ENCODE assay signal across 8 mouse cellular contexts in the genomic region with DNA sequence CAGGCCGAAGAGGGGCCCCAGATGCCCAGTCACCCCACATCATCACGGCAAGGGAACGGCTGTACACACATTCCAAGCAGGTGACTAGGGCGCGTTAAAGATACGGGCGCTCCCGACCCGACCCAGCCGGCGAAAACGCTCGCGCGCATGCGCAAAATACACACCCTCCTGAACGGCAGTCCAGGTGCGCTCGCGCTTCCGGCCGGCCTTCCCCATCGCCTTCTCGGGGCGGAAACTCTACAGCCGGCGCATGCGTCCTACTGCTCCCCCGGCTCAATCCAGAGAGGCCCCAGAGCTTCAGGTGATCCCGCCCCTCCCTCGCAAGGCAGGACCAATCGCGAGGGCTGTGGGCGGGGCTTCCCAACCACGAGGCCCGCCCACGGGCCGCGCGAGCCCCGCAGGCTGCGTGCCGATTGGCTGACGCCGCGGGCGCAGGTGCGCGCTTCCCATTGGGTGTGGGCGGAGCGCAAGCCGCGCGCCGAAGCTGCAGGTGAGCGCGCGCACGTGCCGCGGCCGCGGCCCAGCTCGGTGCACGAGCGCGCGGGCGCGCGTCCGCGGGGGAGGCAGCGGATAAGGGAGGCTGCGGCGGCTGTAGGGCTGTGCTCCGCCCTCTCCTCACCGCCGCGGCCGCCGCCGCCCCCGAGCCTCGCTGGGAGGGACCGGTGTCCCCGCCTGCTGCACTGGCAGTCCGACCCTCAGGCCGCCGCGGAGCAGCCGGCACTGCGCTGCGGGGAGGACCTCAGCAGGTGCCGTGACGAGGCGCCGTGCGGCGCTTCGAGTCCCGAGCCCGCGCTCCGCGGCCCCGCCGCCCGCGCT. TPM values are rescaled to one million over a fixed set of nuclear protein-coding genes. Genes with fewer than 3 reads are reported as not detected.
DNase-seq lines count a peak whose midpoint lies in the region; ATAC-seq and TF ChIP-seq lines count a peak whose summit lies in the region.

A gene (plus strand): TSS at position 574 of the 816 bp plus-strand sequence.

- no peak for TF ChIP-seq CTCF in CH12.LX (conservative IDR thresholded peaks at IDR 0.05 in 1 of 2, IDR thresholded peaks at IDR 0.05 in 1 of 2; ENCODE audit: low read depth in 2 of 2, low read length in 2 of 2)

- under 1% methylated on average over 96 of the region's 110 CpGs for WGBS in forebrain, embryonic 11.5 days
- WGBS in heart, embryonic 16.5 days: under 1% methylated on average over 98 of the region's 110 CpGs
- WGBS in liver, embryonic 15.5 days (ENCODE audit: insufficient replicate concordance): under 1% methylated on average over 109 of the region's 110 CpGs
- under 1% methylated on average over 107 of the region's 110 CpGs for WGBS in neural tube, embryonic 12.5 days

- no peak for TF ChIP-seq EP300 in CH12.LX (IDR thresholded peaks at IDR 0.05; ENCODE audit: low read length)

- peak; percentile 68 for TF ChIP-seq POLR2A in CH12.LX (IDR thresholded peaks at IDR 0.05; ENCODE audit: low read depth, low read length)

- no peaks in the 10 kb centered on the region for H3K9me3 ChIP-seq in CH12.LX (replicated peaks; ENCODE audit: low read length)
- no peaks in the 10 kb centered on the region for H3K9me3 ChIP-seq in forebrain, embryonic 11.5 days (ENCODE audit: control insufficient read depth, low read length)
- no peaks in the 10 kb centered on the region for H3K9me3 ChIP-seq in heart, embryonic 16.5 days (replicated peaks; ENCODE audit: control insufficient read depth, low read length)
- H3K9me3 ChIP-seq in liver, embryonic 15.5 days (replicated peaks): no peaks in the 10 kb centered on the region
- no peaks in the 10 kb centered on the region for H3K9me3 ChIP-seq in neural tube, embryonic 12.5 days

- H3K4me3 ChIP-seq in CH12.LX (replicated peaks in 1 of 3; ENCODE audit: low read depth in 2 of 3, low read length in 2 of 3, poor library complexity in 1 of 3): peak within 1 kb of the TSS; percentile 41 to 72 (median 69)
- H3K4me3 ChIP-seq in forebrain, embryonic 11.5 days (ENCODE audit: low read depth, low read length): peak within 1 kb of the TSS; percentile 76
- peak within 1 kb of the TSS; percentile 82 for H3K4me3 ChIP-seq in heart, embryonic 16.5 days (ENCODE audit: low read length)
- peak within 1 kb of the TSS; percentile 72 for H3K4me3 ChIP-seq in liver, embryonic 15.5 days (replicated peaks)
- peak within 1 kb of the TSS; percentile 82 for H3K4me3 ChIP-seq in neural tube, embryonic 12.5 days

- no peaks in the 10 kb centered on the region for H3K79me2 ChIP-seq in CH12.LX (replicated peaks; ENCODE audit: control insufficient read depth, extremely low read depth, insufficient read depth, poor library complexity, severe bottlenecking)

- H3K9ac ChIP-seq in CH12.LX (ENCODE audit: insufficient read depth, low read depth): peak within 1 kb of the TSS; percentile 43; the same call in 1 of the 2 replicates
- peak within 1 kb of the TSS; percentile 70 for H3K9ac ChIP-seq in forebrain, embryonic 11.5 days (ENCODE audit: low read length)
- peak within 1 kb of the TSS; percentile 81 for H3K9ac ChIP-seq in heart, embryonic 16.5 days (ENCODE audit: low read length)
- peak within 1 kb of the TSS; percentile 70 for H3K9ac ChIP-seq in liver, embryonic 15.5 days
- peak within 1 kb of the TSS; percentile 87 for H3K9ac ChIP-seq in neural tube, embryonic 12.5 days

- dilution Hi-C loops in CH12.LX (cut with MboI; ENCODE audit: extremely low pct_ligation_motif_present, extremely low pct_unique_long_range_greater_than_20kb, low sequenced_read_pairs): no loop called here

- in situ Hi-C loops in CH12.LX (cut with MboI; ENCODE audit: low pct_ligation_motif_present, low pct_unique_long_range_greater_than_20kb, low sequenced_read_pairs): no loop called here

- no peak within 1 kb of the TSS for H3K27ac ChIP-seq in CH12.LX (ENCODE audit: insufficient read depth, low read depth)
- 0 out of 2 replicates have a peak within 1 kb of the TSS, but pooled peaks have one; percentile 21 for H3K27ac ChIP-seq in forebrain, embryonic 11.5 days (ENCODE audit: low read depth, low read length)
- H3K27ac ChIP-seq in heart, embryonic 16.5 days (ENCODE audit: low read length): peak within 1 kb of the TSS; percentile 86
- peak within 1 kb of the TSS; percentile 73 for H3K27ac ChIP-seq in liver, embryonic 15.5 days (replicated peaks)
- peak within 1 kb of the TSS; percentile 62 for H3K27ac ChIP-seq in neural tube, embryonic 12.5 days

- H3K36me3 ChIP-seq in CH12.LX (replicated peaks in 1 of 2; ENCODE audit: control insufficient read depth in 1 of 2, insufficient read depth in 1 of 2, low read length in 1 of 2): no peaks in the 10 kb centered on the region
- no peaks in the 10 kb centered on the region for H3K36me3 ChIP-seq in forebrain, embryonic 11.5 days (ENCODE audit: control insufficient read depth, insufficient read depth, low read length)
- no peaks in the 10 kb centered on the region for H3K36me3 ChIP-seq in heart, embryonic 16.5 days (ENCODE audit: control insufficient read depth, insufficient read depth)
- H3K36me3 ChIP-seq in liver, embryonic 15.5 days (replicated peaks): no peaks in the 10 kb centered on the region
- no peaks in the 10 kb centered on the region for H3K36me3 ChIP-seq in neural tube, embryonic 12.5 days

- DNase-seq in CH12.LX (ENCODE audit: extremely low read depth): peak; percentile 98
- peak; percentile 93 for DNase-seq in c-Kit-positive CD71-positive TER-119-negative erythroid progenitor cells, embryonic 14.5 days (ENCODE audit: low read depth)
- DNase-seq in forebrain, embryonic 11.5 days (ENCODE audit: low spot score): peak; percentile 99
- peak; percentile 97 for DNase-seq in kidney, postnatal 36 days
- peak; percentile 98 for DNase-seq in telencephalon, adult 2 months (ENCODE audit: low read depth, low spot score)

- TF ChIP-seq RAD21 in CH12.LX (IDR thresholded peaks at IDR 0.05; ENCODE audit: low read depth, low read length): no peak

- H3K4me2 ChIP-seq in CH12.LX (ENCODE audit: insufficient read depth, low read depth, poor library complexity, severe bottlenecking): peak within 1 kb of the TSS; percentile 65
- peak within 1 kb of the TSS; percentile 84 for H3K4me2 ChIP-seq in forebrain, embryonic 11.5 days (ENCODE audit: low read depth, low read length, severe bottlenecking)
- peak within 1 kb of the TSS; percentile 92 for H3K4me2 ChIP-seq in heart, embryonic 16.5 days (ENCODE audit: low read depth, low read length)
- H3K4me2 ChIP-seq in liver, embryonic 15.5 days: peak within 1 kb of the TSS; percentile 99
- H3K4me2 ChIP-seq in neural tube, embryonic 12.5 days (replicated peaks): peak within 1 kb of the TSS; percentile 98

- peaks cover 6 to 13% of the 10 kb centered on the region in 2 experiments; a peak in 3 of 4 replicates for H3K4me1 ChIP-seq in CH12.LX (ENCODE audit: control insufficient read depth in 1 of 2, insufficient read depth in 2 of 2)
- peaks cover 4% of the 10 kb centered on the region; the same call in 1 of the 2 replicates for H3K4me1 ChIP-seq in forebrain, embryonic 11.5 days (replicated peaks; ENCODE audit: control insufficient read depth, insufficient read depth, low read length)
- H3K4me1 ChIP-seq in heart, embryonic 16.5 days (ENCODE audit: control insufficient read depth, insufficient read depth, low read length): peaks cover 14% of the 10 kb centered on the region
- peaks cover 49% of the 10 kb centered on the region for H3K4me1 ChIP-seq in liver, embryonic 15.5 days (replicated peaks)
- peaks cover 17% of the 10 kb centered on the region; the same call in 1 of the 2 replicates for H3K4me1 ChIP-seq in neural tube, embryonic 12.5 days

- H3K27me3 ChIP-seq in CH12.LX (replicated peaks): peaks cover 54% of the 10 kb centered on the region
- H3K27me3 ChIP-seq in forebrain, embryonic 11.5 days (ENCODE audit: control insufficient read depth, insufficient read depth, low read length): peaks cover 2% of the 10 kb centered on the region; the same call in 1 of the 2 replicates
- peaks cover 3% of the 10 kb centered on the region; the same call in 1 of the 2 replicates for H3K27me3 ChIP-seq in heart, embryonic 16.5 days (ENCODE audit: control insufficient read depth, insufficient read depth, low read length)
- peaks cover 68% of the 10 kb centered on the region for H3K27me3 ChIP-seq in liver, embryonic 15.5 days
- peaks cover 14% of the 10 kb centered on the region for H3K27me3 ChIP-seq in neural tube, embryonic 12.5 days (replicated peaks)

- ATAC-seq in forebrain, embryonic 11.5 days (replicated peaks; ENCODE audit: low FRiP score): peak; percentile 95
- ATAC-seq in heart, embryonic 16.5 days (replicated peaks; ENCODE audit: extremely low read depth, insufficient read depth, low FRiP score): peak; percentile 93
- peak; percentile 90 for ATAC-seq in liver, embryonic 15.5 days (ENCODE audit: insufficient read depth)
- peak; percentile 95 for ATAC-seq in neural tube, embryonic 12.5 days (ENCODE audit: low FRiP score, low read depth)

TF ChIP-seq in CH12.LX, 34 proteins besides CTCF, POLR2A, EP300 and RAD21 (continues in another document):
- no peak for TF ChIP-seq POLR2AphosphoS2 (IDR thresholded peaks at IDR 0.05; ENCODE audit: low read depth, low read length)
- no peak for TF ChIP-seq GABPA (IDR thresholded peaks at IDR 0.05; ENCODE audit: insufficient replicate concordance, low read depth, low read length)
- TF ChIP-seq TBP (conservative IDR thresholded peaks at IDR 0.05; ENCODE audit: low read depth, low read length): 0 out of 2 replicates have a peak, but pooled peaks have one; percentile 33
- TF ChIP-seq BHLHE40 (IDR thresholded peaks at IDR 0.05; ENCODE audit: low read depth, low read length): peak; percentile 92
- no peak for TF ChIP-seq MAZ (IDR thresholded peaks at IDR 0.05; ENCODE audit: low read depth, low read length)
- no peak for TF ChIP-seq CHD2 (IDR thresholded peaks at IDR 0.05; ENCODE audit: low read length)
- TF ChIP-seq E2F4 (IDR thresholded peaks at IDR 0.05; ENCODE audit: insufficient replicate concordance, low read depth, low read length): no peak
- 0 out of 2 replicates have a peak, but pooled peaks have one; percentile 24 for TF ChIP-seq MYC (IDR thresholded peaks at IDR 0.05; ENCODE audit: low read depth, low read length)
- no peak for TF ChIP-seq JUN (IDR thresholded peaks at IDR 0.05; ENCODE audit: insufficient read depth, low read depth, low read length)
- peak; percentile 98 for TF ChIP-seq NRF1 (IDR thresholded peaks at IDR 0.05; ENCODE audit: low read depth, low read length)
- no peak for TF ChIP-seq PAX5 (IDR thresholded peaks at IDR 0.05; ENCODE audit: low read length)
- no peak for TF ChIP-seq JUND (conservative IDR thresholded peaks at IDR 0.05; ENCODE audit: low read depth, low read length)

RNA-seq across cellular contexts. Expression of the gene that starts here (rescaled TPM):
- 2.1 and 2.8 TPM in 2 replicates for total RNA-seq in CH12.LX (2012; rRNA removed)
- 1.2 TPM in 2 replicates for total RNA-seq in CH12.LX (2014; rRNA removed)
- 1.1 and 1.3 TPM in 2 replicates for polyA plus RNA-seq in CH12.LX (2012; ENCODE audit: insufficient read length, low read depth)
- 12.4 and 13.7 TPM in 2 replicates for polyA plus RNA-seq in forebrain, embryonic 11.5 days (2014; fragmentation: Nextera tagmentation; extraction: Ambion mirVana)
- 5.4 and 6.7 TPM in 2 replicates for polyA plus RNA-seq in heart, embryonic 16.5 days (2015; fragmentation: Nextera tagmentation; extraction: Ambion mirVana)
- 2.6 and 2.9 TPM in 2 replicates for polyA plus RNA-seq in liver, embryonic 15.5 days (2015; fragmentation: Nextera tagmentation; extraction: Ambion mirVana)
- polyA plus RNA-seq in neural tube, embryonic 12.5 days (2016; fragmentation: Nextera tagmentation; extraction: Ambion mirVana): 9.3 and 10.1 TPM in 2 replicates
